In genomic region chr8:46770905-46771516, GRCm38 (mm10) we compare ENCODE assay signal across 21 mouse cellular contexts. TPM values are rescaled to one million over a fixed set of nuclear protein-coding genes. Genes with fewer than 3 reads are reported as not detected.
DNase-seq lines count a peak whose midpoint lies in the region; ATAC-seq and TF ChIP-seq lines count a peak whose summit lies in the region.
"Had no signal": no experiment of that assay in that cellular context is flagged by ENCODE, and none has a peak within 500 bp of the region (broad histone marks: within the 10 kb centered on the region; RNA-seq: fewer than 3 reads in every experiment).

No protein-coding gene starts in this region.

- peak; percentile 42 for DNase-seq in heart, adult 11 months
- no peak for DNase-seq in heart, adult 18-20 months
- DNase-seq in midbrain, embryonic 11.5 days (ENCODE audit: low spot score, missing footprints) = peak; percentile 88
- peak; percentile 56 for DNase-seq in embryo, embryonic 10.5 days (ENCODE audit: low spot score)
- DNase-seq in hindbrain, postnatal 0 days (ENCODE audit: low spot score) = no peak
- DNase-seq in yolk sac, embryonic 10.5 days (ENCODE audit: low spot score) = no peak
- no peak for DNase-seq in spleen, postnatal 10 days (ENCODE audit: low spot score in 2 of 2)
- DNase-seq: cerebellum, postnatal 14 days; gastrocnemius, postnatal 14 days; kidney, adult 18-20 months; kidney, postnatal 25 days; liver; liver, postnatal 0 days; lung, postnatal 14 days; right cerebral cortex, postnatal 4 days; thymus, postnatal 36 days had no signal

- ATAC-seq in midbrain, embryonic 11.5 days (ENCODE audit: low FRiP score) = peak; percentile 89
- ATAC-seq in midbrain, embryonic 16.5 days = no peak
- ATAC-seq in hindbrain, postnatal 0 days = no peak
- ATAC-seq: activated CD4-positive, CD25-positive, alpha-beta regulatory T cell, adult 4 months; liver, postnatal 0 days; Patski had no signal

- H3K27ac ChIP-seq in midbrain, embryonic 11.5 days (ENCODE audit: low read depth, low read length) = no peak overlapping the region
- H3K27ac ChIP-seq in midbrain, embryonic 16.5 days (ENCODE audit: low read length) = no peak overlapping the region
- 0 out of 2 replicates have a peak overlapping the region, but pooled peaks have one; percentile 70 for H3K27ac ChIP-seq in hindbrain, postnatal 0 days

- H3K36me3 ChIP-seq in midbrain, embryonic 11.5 days (ENCODE audit: control insufficient read depth, insufficient read depth, low read length) = no peaks in the 10 kb centered on the region
- H3K36me3 ChIP-seq in midbrain, embryonic 16.5 days (ENCODE audit: control insufficient read depth, insufficient read depth, low read length) = no peaks in the 10 kb centered on the region
- no peaks in the 10 kb centered on the region for H3K36me3 ChIP-seq in hindbrain, postnatal 0 days (ENCODE audit: insufficient read depth, low read length)
- H3K36me3 ChIP-seq: embryonic facial prominence, embryonic 13.5 days had no signal

- H3K4me2 ChIP-seq in midbrain, embryonic 11.5 days = no peak overlapping the region
- no peak overlapping the region for H3K4me2 ChIP-seq in midbrain, embryonic 16.5 days (ENCODE audit: low read length)
- H3K4me2 ChIP-seq in hindbrain, postnatal 0 days (ENCODE audit: low read depth, low read length) = no peak overlapping the region
- H3K4me2 ChIP-seq: embryonic facial prominence, embryonic 13.5 days had no signal

- H3K9ac ChIP-seq in midbrain, embryonic 11.5 days (ENCODE audit: low read length) = no peak overlapping the region
- no peak overlapping the region for H3K9ac ChIP-seq in midbrain, embryonic 16.5 days (ENCODE audit: low read depth, low read length)
- no peak overlapping the region for H3K9ac ChIP-seq in hindbrain, postnatal 0 days (replicated peaks; ENCODE audit: low read length)
- H3K9ac ChIP-seq: embryonic facial prominence, embryonic 13.5 days; liver, postnatal 0 days had no signal

- H3K9me3 ChIP-seq in midbrain, embryonic 11.5 days (ENCODE audit: control insufficient read depth, low read length) = no peaks in the 10 kb centered on the region
- H3K9me3 ChIP-seq in midbrain, embryonic 16.5 days (replicated peaks; ENCODE audit: control insufficient read depth, low read length, poor library complexity, severe bottlenecking) = no peaks in the 10 kb centered on the region
- H3K9me3 ChIP-seq in hindbrain, postnatal 0 days (ENCODE audit: low read length) = no peaks in the 10 kb centered on the region
- H3K9me3 ChIP-seq: embryonic facial prominence, embryonic 13.5 days had no signal

- H3K27me3 ChIP-seq in midbrain, embryonic 11.5 days (ENCODE audit: control insufficient read depth, insufficient read depth, low read length) = no peaks in the 10 kb centered on the region
- H3K27me3 ChIP-seq in midbrain, embryonic 16.5 days (ENCODE audit: control insufficient read depth, insufficient read depth, low read depth, low read length) = no peaks in the 10 kb centered on the region
- no peaks in the 10 kb centered on the region for H3K27me3 ChIP-seq in hindbrain, postnatal 0 days (ENCODE audit: insufficient read depth, low read length)
- H3K27me3 ChIP-seq: embryonic facial prominence, embryonic 13.5 days; megakaryocyte, embryonic 14.5 days; Patski had no signal

- WGBS in midbrain, embryonic 11.5 days = 34% methylated on average over 7 of the region's 7 CpGs
- 17% methylated on average over 7 of the region's 7 CpGs for WGBS in midbrain, embryonic 16.5 days
- 26% methylated on average over 7 of the region's 7 CpGs for WGBS in hindbrain, postnatal 0 days

- H3K4me3 ChIP-seq in midbrain, embryonic 11.5 days (ENCODE audit: low read depth, low read length) = no peak overlapping the region
- no peak overlapping the region for H3K4me3 ChIP-seq in midbrain, embryonic 16.5 days (ENCODE audit: low read depth, low read length)
- H3K4me3 ChIP-seq in hindbrain, postnatal 0 days (ENCODE audit: low read length) = no peak overlapping the region
- H3K4me3 ChIP-seq: embryonic facial prominence, embryonic 13.5 days; megakaryocyte, embryonic 14.5 days had no signal

- no peak for TF ChIP-seq CTCF in hindbrain, postnatal 0 days (IDR thresholded peaks at IDR 0.05; ENCODE audit: low read depth)

- H3K4me1 ChIP-seq in midbrain, embryonic 11.5 days (ENCODE audit: control insufficient read depth, insufficient read depth, low read length) = peaks cover 26% of the 10 kb centered on the region
- no peaks in the 10 kb centered on the region for H3K4me1 ChIP-seq in midbrain, embryonic 16.5 days (ENCODE audit: control insufficient read depth, insufficient read depth, low read length)
- 0 out of 2 replicates have a peak, but pooled peaks cover 9% of the 10 kb centered on the region for H3K4me1 ChIP-seq in hindbrain, postnatal 0 days (ENCODE audit: insufficient read depth, low read length)

RNA-seq across cellular contexts. Expression of gene Irf2, which starts 31.5 kb away (rescaled TPM):
- total RNA-seq in heart, adult 18-20 months (2021) = 10 to 100 TPM; 31.2 to 40.1 TPM
- 9.2 and 11.1 TPM in 2 replicates for polyA plus RNA-seq in midbrain, embryonic 11.5 days (2014; fragmentation: Nextera tagmentation; extraction: Ambion mirVana)
- 7.2 and 10.3 TPM in 2 replicates for polyA plus RNA-seq in midbrain, embryonic 16.5 days (2015; fragmentation: Nextera tagmentation; extraction: Ambion mirVana)
- 3.8 and 4.7 TPM in 2 replicates for total RNA-seq in hindbrain, postnatal 0 days (2014; rRNA removed)
- polyA plus RNA-seq in hindbrain, postnatal 0 days (2015; fragmentation: Nextera tagmentation; extraction: Ambion mirVana) = 11.1 and 12.8 TPM in 2 replicates

Comparison
In these comparisons a context has a peak if more than half of its experiments do, and no peak if none do; other contexts are left out.
1. DNase-seq: peak in heart, adult 11 months (single experiment), midbrain, embryonic 11.5 days (single experiment) and embryo, embryonic 10.5 days (single experiment); none in heart, adult 18-20 months (0 of 2), hindbrain, postnatal 0 days (single experiment), yolk sac, embryonic 10.5 days (single experiment) and spleen, postnatal 10 days (0 of 2).